Mouse (Mus musculus) megakaryocyte, adult 5-6 weeks (primary cell): ENCODE data around the gene Hpcal1. TPM values are rescaled to one million over a fixed set of nuclear protein-coding genes. Genes with fewer than 3 reads are reported as not detected.

Experiments used
- ATAC-seq: 2 replicates; pipeline ENCODE4 v1.8.0; 2016; ENCODE audit warnings: mild to moderate bottlenecking, inconsistent platforms; ENCODE audit not compliant: poor library complexity, severe bottlenecking
- total RNA-seq, 2 experiments: library from RNA; stranded (forward) in 1 of 2; stranded (reverse) in 1 of 2; fragments of 153-499, 151-499 nt in 1 of 2; fragments of 221-1000, 200-1000 nt in 1 of 2; gene quantifications; 2 replicates each; pipeline versions ENCODE4 v1.2.3 to v1.2.4; 2015 to 2017

Gene Hpcal1
- total RNA-seq, 2 experiments from 2014 or later = 63.8 to 182 TPM

- ATAC-seq = peak; percentile 55
These were observed 21.2 kb downstream of the Hpcal1 start for GRCm38 (mm10) chr12:17711731-17712388.

GRCm38 (mm10) chr12:17712571-17712970, 21.9 kb downstream of the Hpcal1 start:
- ATAC-seq = no peak

GRCm38 (mm10) chr12:17715720-17716478, 25.2 kb downstream of the Hpcal1 start:
- peak; percentile 86 for ATAC-seq

- no peak for ATAC-seq
These were observed 26.6 kb downstream of the Hpcal1 start for GRCm38 (mm10) chr12:17717257-17717656.

- no peak for ATAC-seq
These were observed 27.5 kb downstream of the Hpcal1 start for GRCm38 (mm10) chr12:17718146-17718545.

GRCm38 (mm10) chr12:17721058-17721457, 30.4 kb downstream of the Hpcal1 start:
- ATAC-seq = no peak

GRCm38 (mm10) chr12:17722452-17723181, 32.0 kb downstream of the Hpcal1 start:
- no peak for ATAC-seq

GRCm38 (mm10) chr12:17723182-17723570, 32.5 kb downstream of the Hpcal1 start:
- ATAC-seq = no peak

GRCm38 (mm10) chr12:17723999-17724398, 33.3 kb downstream of the Hpcal1 start:
- no peak for ATAC-seq

GRCm38 (mm10) chr12:17724412-17725090, 33.9 kb downstream of the Hpcal1 start:
- peak; percentile 49 for ATAC-seq

- no peak for ATAC-seq
These were observed 34.9 kb downstream of the Hpcal1 start for GRCm38 (mm10) chr12:17725592-17725991.

GRCm38 (mm10) chr12:17726576-17727320, 36.1 kb downstream of the Hpcal1 start:
- ATAC-seq = peak; percentile 65

GRCm38 (mm10) chr12:17727676-17728339, 37.2 kb downstream of the Hpcal1 start:
- ATAC-seq = no peak

- ATAC-seq = no peak
These were observed 38.7 kb downstream of the Hpcal1 start for GRCm38 (mm10) chr12:17729211-17729900.

GRCm38 (mm10) chr12:17732006-17732405, 41.4 kb downstream of the Hpcal1 start:
- no peak for ATAC-seq

- no peak for ATAC-seq
These were observed 41.9 kb downstream of the Hpcal1 start for GRCm38 (mm10) chr12:17732546-17732945.

GRCm38 (mm10) chr12:17733114-17733904, 42.7 kb downstream of the Hpcal1 start:
- ATAC-seq = no peak

- ATAC-seq = no peak
These were observed 45.7 kb downstream of the Hpcal1 start for GRCm38 (mm10) chr12:17736396-17736795.
